38 mouse cellular contexts compared by ENCODE assay signal in the genomic region with DNA sequence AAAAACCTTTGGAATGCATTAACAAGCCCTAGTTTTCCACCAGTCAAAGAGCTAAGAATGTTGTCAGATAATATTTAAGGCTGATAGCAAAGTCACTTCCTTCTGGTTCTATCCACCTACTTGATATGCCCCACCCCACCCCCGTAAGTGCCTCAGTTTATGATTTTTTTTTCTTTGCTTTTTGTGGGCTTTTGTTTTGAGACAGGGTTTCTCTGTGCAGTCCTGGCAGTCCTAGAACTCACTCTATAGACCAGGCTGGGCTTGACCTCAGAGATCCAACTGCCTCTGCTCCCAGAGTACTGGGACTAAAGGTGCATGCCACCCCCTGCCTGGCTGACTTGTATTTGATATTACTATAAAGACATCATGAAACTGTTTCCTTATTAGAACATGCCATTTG. TPM values are rescaled to one million over a fixed set of nuclear protein-coding genes. Genes with fewer than 3 reads are reported as not detected.
"Had no signal": no experiment of that assay in that cellular context is flagged by ENCODE, and none has a peak within 500 bp of the region (broad histone marks: within the 10 kb centered on the region; RNA-seq: fewer than 3 reads in every experiment).

No protein-coding gene starts in this region.

- H3K4me1 ChIP-seq: embryonic facial prominence, embryonic 10.5 days; embryonic facial prominence, embryonic 12.5 days; embryonic facial prominence, embryonic 13.5 days; embryonic facial prominence, embryonic 15.5 days; forebrain, embryonic 12.5 days; forebrain, embryonic 15.5 days; heart, embryonic 10.5 days had no signal

- H3K4me3 ChIP-seq: embryonic facial prominence, embryonic 10.5 days; embryonic facial prominence, embryonic 12.5 days; embryonic facial prominence, embryonic 13.5 days; embryonic facial prominence, embryonic 15.5 days; erythroblast, embryonic 14.5 days; forebrain, embryonic 10.5 days; forebrain, embryonic 12.5 days; forebrain, embryonic 13.5 days; forebrain, embryonic 15.5 days; gastrocnemius, adult 2 months; heart, adult 2 months; heart, embryonic 10.5 days had no signal

- H3K27ac ChIP-seq: embryonic facial prominence, embryonic 10.5 days; embryonic facial prominence, embryonic 12.5 days; embryonic facial prominence, embryonic 13.5 days; embryonic facial prominence, embryonic 15.5 days; forebrain, embryonic 10.5 days; forebrain, embryonic 12.5 days; forebrain, embryonic 13.5 days; forebrain, embryonic 15.5 days; gastrocnemius, adult 2 months; heart, adult 2 months; heart, embryonic 10.5 days had no signal

- DNase-seq: cerebellum, adult 9-10 months; cerebellum, adult 9-11 months; cerebellum, postnatal 10 days; cerebellum, postnatal 14 days; cerebellum, postnatal 25 days; cerebellum, postnatal 36 days; embryo, embryonic 11 days; forebrain, postnatal 0 days; gastrocnemius, adult 2 months; gastrocnemius, postnatal 10 days; gastrocnemius, postnatal 14 days; gastrocnemius, postnatal 25 days; gastrocnemius, postnatal 36 days; heart, adult 18-20 months; heart, adult 2 months had no signal

- H3K9ac ChIP-seq: embryonic facial prominence, embryonic 12.5 days; embryonic facial prominence, embryonic 13.5 days; embryonic facial prominence, embryonic 15.5 days; forebrain, embryonic 12.5 days; forebrain, embryonic 13.5 days; forebrain, embryonic 15.5 days; forebrain, postnatal 0 days had no signal

- H3K4me2 ChIP-seq: embryonic facial prominence, embryonic 12.5 days; embryonic facial prominence, embryonic 13.5 days; embryonic facial prominence, embryonic 15.5 days; forebrain, embryonic 12.5 days; forebrain, embryonic 13.5 days; forebrain, embryonic 15.5 days had no signal

- ATAC-seq: forebrain, embryonic 13.5 days; forebrain, embryonic 14.5 days; forebrain, embryonic 15.5 days; forebrain, embryonic 16.5 days; forebrain, postnatal 0 days had no signal

- H3K27me3 ChIP-seq: embryonic facial prominence, embryonic 12.5 days; embryonic facial prominence, embryonic 13.5 days; embryonic facial prominence, embryonic 15.5 days; forebrain, embryonic 12.5 days; forebrain, embryonic 13.5 days; forebrain, embryonic 15.5 days had no signal

- H3K9me3 ChIP-seq: embryonic facial prominence, embryonic 12.5 days; embryonic facial prominence, embryonic 13.5 days; embryonic facial prominence, embryonic 15.5 days; forebrain, embryonic 15.5 days; heart, embryonic 10.5 days had no signal

- H3K36me3 ChIP-seq: embryonic facial prominence, embryonic 10.5 days; embryonic facial prominence, embryonic 12.5 days; embryonic facial prominence, embryonic 13.5 days; embryonic facial prominence, embryonic 15.5 days; forebrain, embryonic 10.5 days; forebrain, embryonic 12.5 days; forebrain, embryonic 15.5 days; heart, embryonic 10.5 days had no signal

RNA-seq across cellular contexts. Expression of a gene that starts 41.8 kb away (rescaled TPM):
- total RNA-seq: common myeloid progenitor, adult 5-6 weeks; gastrocnemius, adult 18-20 months; gastrocnemius, adult 2 months; gastrocnemius, adult 8-10 months; gastrocnemius, postnatal 10 days; gastrocnemius, postnatal 14 days; gastrocnemius, postnatal 25 days; gastrocnemius, postnatal 36 days; gastrocnemius, postnatal 4 days; granulocyte monocyte progenitor cell, adult 5-6 weeks; heart, adult 18-20 months; heart, adult 2 months; heart, adult 8-10 months had no signal
- polyA plus RNA-seq: cortical plate, adult 2 months; embryonic facial prominence, embryonic 10.5 days; embryonic facial prominence, embryonic 11.5 days; embryonic facial prominence, embryonic 12.5 days; embryonic facial prominence, embryonic 13.5 days; embryonic facial prominence, embryonic 14.5 days; embryonic facial prominence, embryonic 15.5 days; erythroblast, embryonic 14.5 days; forebrain, embryonic 11.5 days; forebrain, embryonic 12.5 days; forebrain, embryonic 13.5 days; forebrain, embryonic 14.5 days; forebrain, embryonic 15.5 days; forebrain, embryonic 16.5 days; forebrain, postnatal 0 days; frontal cortex, adult 2 months; heart, embryonic 10.5 days had no signal
